Mouse (Mus musculus) hindbrain, embryonic 14.5 days (tissue): ENCODE results near the gene Gucy2g. TPM values are rescaled to one million over a fixed set of nuclear protein-coding genes. Genes with fewer than 3 reads are reported as not detected.

Source experiments
- microRNA-seq: library from miRNA; unstranded; fragments of <30 nt; microRNA quantifications from one replicate; pipeline ENCODE4, GENCODE M21; 2016
- polyA plus RNA-seq: library from polyadenylated mRNA; unstranded; fragments of >200 nt; fragmentation: Nextera tagmentation; extraction: Ambion mirVana; gene quantifications from 2 replicates; pipeline ENCODE4 v1.2.1, GENCODE M21; 2014

The Gucy2g gene
- polyA plus RNA-seq, 1 experiment from 2014 or later, result 0.09 TPM

Small RNA genes within 50 kb of the gene (microRNA-seq; reads per million reads assigned to microRNA genes)
- gene Mir6715, result 0.81 reads per million

Other genes starting within 250 kb of the Gucy2g start
- 26.8 and 29.3 TPM in 2 replicates for gene Gpam, start 114.0 kb downstream of the Gucy2g start, polyA plus RNA-seq
- 0.37 TPM in 1 of 2 replicates, not detected in the other for gene Tectb, start 60.5 kb downstream of the Gucy2g start, polyA plus RNA-seq
- gene Acsl5, start 10.7 kb upstream of the Gucy2g start, polyA plus RNA-seq, result 17.3 and 23.4 TPM in 2 replicates
- 66.3 and 69.0 TPM in 2 replicates for gene Zdhhc6, start 74.8 kb upstream of the Gucy2g start, polyA plus RNA-seq
- 32.1 and 35.4 TPM in 2 replicates for gene Vti1a, start 75.1 kb upstream of the Gucy2g start, polyA plus RNA-seq